Mouse (Mus musculus) CH12.LX (cell line): ENCODE data around the gene Smndc1. TPM values are rescaled to one million over a fixed set of nuclear protein-coding genes. Genes with fewer than 3 reads are reported as not detected.
A peak's percentile ranks its signal among the peaks of the same experiment; 100 is the strongest.

Experiments
- DNase-seq: peaks from one replicate; pipeline ENCODE4 v3.0.0-alpha.2; 2013; ENCODE audit errors: extremely low read depth
- H3K27ac ChIP-seq: 2 replicates; pipeline ENCODE4 v1.5.1; 2012; ENCODE audit warnings: low read depth, mild to moderate bottlenecking, control low read depth, moderate library complexity; ENCODE audit not compliant: insufficient read depth
- H3K27me3 ChIP-seq: replicated peaks from 2 replicates; pipeline ENCODE3; 2012; ENCODE audit warnings: inconsistent platforms
- H3K36me3 ChIP-seq, 2 experiments: replicated peaks in 1 of 2; 2 replicates each; pipeline versions ENCODE3 to v1.6.1; 2012; ENCODE audit warnings: inconsistent platforms in 1 of 2, low read length in 1 of 2, mild to moderate bottlenecking in 1 of 2, mixed read lengths in 1 of 2, moderate library complexity in 1 of 2; ENCODE audit not compliant: control insufficient read depth in 1 of 2, insufficient read depth in 1 of 2
- H3K4me1 ChIP-seq, 2 experiments: 2 replicates each; pipeline ENCODE4 v1.6.1; 2012; ENCODE audit warnings: inconsistent platforms in 1 of 2, moderate library complexity in 1 of 2; ENCODE audit not compliant: insufficient read depth in 2 of 2, control insufficient read depth in 1 of 2
- H3K4me2 ChIP-seq: 2 replicates; pipeline ENCODE4 v1.6.1; 2012; ENCODE audit warnings: low read depth, mild to moderate bottlenecking, control low read depth; ENCODE audit not compliant: poor library complexity, insufficient read depth, severe bottlenecking
- H3K4me3 ChIP-seq, 3 experiments: fragments of 150-350 bp in 1 of 3; sonication (generic) in 1 of 3; replicated peaks in 1 of 3; 2 replicates each; pipeline versions ENCODE3 to v1.5.1; 2011 to 2012; ENCODE audit warnings: low read depth in 2 of 3, low read length in 2 of 3, mild to moderate bottlenecking in 2 of 3, moderate library complexity in 2 of 3, control low read depth in 1 of 3, improper control_type of control experiment in 1 of 3, inconsistent platforms in 1 of 3, mixed read lengths in 1 of 3; ENCODE audit not compliant: poor library complexity in 1 of 3
- H3K79me2 ChIP-seq: replicated peaks from 2 replicates; pipeline ENCODE4 v1.6.1; 2012; ENCODE audit warnings: mild to moderate bottlenecking, moderate library complexity; ENCODE audit not compliant: control insufficient read depth, poor library complexity, insufficient read depth, severe bottlenecking; ENCODE audit errors: extremely low read depth
- H3K9ac ChIP-seq: 2 replicates; pipeline ENCODE4 v1.6.1; 2012; ENCODE audit warnings: low read depth, mild to moderate bottlenecking, control low read depth, moderate library complexity; ENCODE audit not compliant: insufficient read depth
- H3K9me3 ChIP-seq: replicated peaks from 2 replicates; pipeline ENCODE3; 2012; ENCODE audit warnings: low read length, inconsistent platforms, mixed read lengths
- BHLHE40 ChIP-seq: IDR thresholded peaks from 2 replicates; pipeline ENCODE4 v1.6.1; 2011; ENCODE audit warnings: mild to moderate bottlenecking, low read depth, low read length, improper control_type of control experiment
- CHD1 ChIP-seq: IDR thresholded peaks from 2 replicates; pipeline ENCODE4 v1.6.1; 2012; ENCODE audit warnings: low read depth, low read length, improper control_type of control experiment, inconsistent platforms
- CTCF ChIP-seq, 2 experiments: IDR thresholded peaks in 1 of 2; conservative IDR thresholded peaks in 1 of 2; 2 replicates each; pipeline ENCODE4 v1.5.1; 2011 to 2012; ENCODE audit warnings: low read depth in 2 of 2, low read length in 2 of 2, improper control_type of control experiment in 1 of 2, inconsistent platforms in 1 of 2, mild to moderate bottlenecking in 1 of 2, moderate library complexity in 1 of 2
- E2F4 ChIP-seq: IDR thresholded peaks from 2 replicates; pipeline ENCODE4 v1.6.1; 2011; ENCODE audit warnings: low read depth, low read length, improper control_type of control experiment; ENCODE audit not compliant: insufficient replicate concordance
- ELF1 ChIP-seq: IDR thresholded peaks from 2 replicates; pipeline ENCODE4 v1.6.1; 2014; ENCODE audit warnings: low read depth, mild to moderate bottlenecking, inconsistent platforms, low read length, improper control_type of control experiment
- EP300 ChIP-seq: IDR thresholded peaks from 2 replicates; pipeline ENCODE4 v1.6.1; 2011; ENCODE audit warnings: low read length, improper control_type of control experiment
- HCFC1 ChIP-seq: IDR thresholded peaks from 2 replicates; pipeline ENCODE4 v1.6.1; 2012; ENCODE audit warnings: low read depth, mild to moderate bottlenecking, inconsistent platforms, low read length, improper control_type of control experiment
- IRF4 ChIP-seq: IDR thresholded peaks from 2 replicates; pipeline ENCODE4 v1.6.1; 2014; ENCODE audit warnings: low read depth, mild to moderate bottlenecking, inconsistent platforms, low read length, improper control_type of control experiment
- JUND ChIP-seq: conservative IDR thresholded peaks from 2 replicates; pipeline ENCODE4 v1.6.1; 2011; ENCODE audit warnings: low read depth, low read length, improper control_type of control experiment
- KAT2A ChIP-seq: IDR thresholded peaks from 2 replicates; pipeline ENCODE4 v1.6.1; 2012; ENCODE audit warnings: low read length, improper control_type of control experiment, inconsistent platforms; ENCODE audit not compliant: insufficient replicate concordance
- MAFK ChIP-seq: IDR thresholded peaks from 2 replicates; pipeline ENCODE4 v1.6.1; 2011; ENCODE audit warnings: low read length, improper control_type of control experiment; ENCODE audit not compliant: insufficient replicate concordance
- MAX ChIP-seq: IDR thresholded peaks from 2 replicates; pipeline ENCODE4 v1.6.1; 2011; ENCODE audit warnings: low read length, improper control_type of control experiment
- MAZ ChIP-seq: IDR thresholded peaks from 2 replicates; pipeline ENCODE4 v1.6.1; 2012; ENCODE audit warnings: low read depth, mild to moderate bottlenecking, inconsistent platforms, low read length, improper control_type of control experiment, moderate library complexity
- MEF2A ChIP-seq: IDR thresholded peaks from 2 replicates; pipeline ENCODE4 v1.6.1; 2014; ENCODE audit warnings: low read depth, mild to moderate bottlenecking, inconsistent platforms, low read length, improper control_type of control experiment, borderline replicate concordance
- MYC ChIP-seq: IDR thresholded peaks from 2 replicates; pipeline ENCODE4 v1.6.1; 2011; ENCODE audit warnings: low read depth, mild to moderate bottlenecking, improper control_type of control experiment, low read length
- NELFE ChIP-seq: IDR thresholded peaks from 2 replicates; pipeline ENCODE4 v1.6.1; 2011; ENCODE audit warnings: low read depth, low read length, improper control_type of control experiment
- NRF1 ChIP-seq: IDR thresholded peaks from 2 replicates; pipeline ENCODE4 v1.6.1; 2014; ENCODE audit warnings: low read depth, mild to moderate bottlenecking, inconsistent platforms, low read length, improper control_type of control experiment, moderate library complexity
- POLR2A ChIP-seq: IDR thresholded peaks from 2 replicates; pipeline ENCODE4 v1.6.1; 2011; ENCODE audit warnings: low read depth, mild to moderate bottlenecking, improper control_type of control experiment, low read length
- RCOR1 ChIP-seq: conservative IDR thresholded peaks from 2 replicates; pipeline ENCODE4 v1.6.1; 2012; ENCODE audit warnings: low read depth, mild to moderate bottlenecking, inconsistent platforms, low read length, improper control_type of control experiment
- SIN3A ChIP-seq: IDR thresholded peaks from 2 replicates; pipeline ENCODE4 v1.6.1; 2012; ENCODE audit warnings: low read length, improper control_type of control experiment, inconsistent platforms
- SMC3 ChIP-seq: IDR thresholded peaks from 2 replicates; pipeline ENCODE4 v1.6.1; 2011; ENCODE audit warnings: low read depth, low read length, improper control_type of control experiment
- TBP ChIP-seq: conservative IDR thresholded peaks from 2 replicates; pipeline ENCODE4 v1.6.1; 2011; ENCODE audit warnings: low read depth, low read length, improper control_type of control experiment
- TCF12 ChIP-seq: IDR thresholded peaks from 2 replicates; pipeline ENCODE4 v1.6.1; 2014; ENCODE audit warnings: low read depth, mild to moderate bottlenecking, inconsistent platforms, low read length, improper control_type of control experiment
- UBTF ChIP-seq: IDR thresholded peaks from 2 replicates; pipeline ENCODE4 v1.6.1; 2012; ENCODE audit warnings: low read depth, mild to moderate bottlenecking, inconsistent platforms, low read length, improper control_type of control experiment, moderate library complexity
- ZMIZ1 ChIP-seq: IDR thresholded peaks from 2 replicates; pipeline ENCODE4 v1.6.1; 2012; ENCODE audit warnings: low read depth, mild to moderate bottlenecking, inconsistent platforms, low read length, improper control_type of control experiment
- ZNF384 ChIP-seq: IDR thresholded peaks from 2 replicates; pipeline ENCODE4 v1.6.1; 2012; ENCODE audit warnings: low read depth, low read length, improper control_type of control experiment, inconsistent platforms
- dilution Hi-C: fragments of 300-500 bp; cut with MboI; formaldehyde crosslinking; loops from 2 replicates; pipeline ENCODE4 v1.14.3; 2020; ENCODE audit warnings: low sequenced_read_pairs; ENCODE audit not compliant: extremely low pct_unique_long_range_greater_than_20kb, extremely low pct_ligation_motif_present
- in situ Hi-C: fragments of 300-500 bp; cut with MboI; formaldehyde crosslinking; loops from 3 replicates; pipeline ENCODE4 v1.14.3; 2019; ENCODE audit warnings: low sequenced_read_pairs, low pct_ligation_motif_present, low pct_unique_long_range_greater_than_20kb, mixed read lengths
- polyA plus RNA-seq: library from polyadenylated mRNA; unstranded; fragments of >175 nt; gene quantifications from 2 replicates; pipeline ENCODE4 v1.2.1, GENCODE M21; 2012; ENCODE audit warnings: low read depth; ENCODE audit not compliant: insufficient read length
- total RNA-seq, 2 experiments: library from RNA; depleted of rRNA; stranded (reverse); fragments of 300-350 nt in 1 of 2; fragments of >200 nt in 1 of 2; gene quantifications; 2 replicates each; pipeline ENCODE4 v1.2.3; 2012 to 2014

Smndc1 gene
- total and polyA plus RNA-seq, 3 experiments = 20.5 to 96.6 (median 41.3) TPM

DNA sequence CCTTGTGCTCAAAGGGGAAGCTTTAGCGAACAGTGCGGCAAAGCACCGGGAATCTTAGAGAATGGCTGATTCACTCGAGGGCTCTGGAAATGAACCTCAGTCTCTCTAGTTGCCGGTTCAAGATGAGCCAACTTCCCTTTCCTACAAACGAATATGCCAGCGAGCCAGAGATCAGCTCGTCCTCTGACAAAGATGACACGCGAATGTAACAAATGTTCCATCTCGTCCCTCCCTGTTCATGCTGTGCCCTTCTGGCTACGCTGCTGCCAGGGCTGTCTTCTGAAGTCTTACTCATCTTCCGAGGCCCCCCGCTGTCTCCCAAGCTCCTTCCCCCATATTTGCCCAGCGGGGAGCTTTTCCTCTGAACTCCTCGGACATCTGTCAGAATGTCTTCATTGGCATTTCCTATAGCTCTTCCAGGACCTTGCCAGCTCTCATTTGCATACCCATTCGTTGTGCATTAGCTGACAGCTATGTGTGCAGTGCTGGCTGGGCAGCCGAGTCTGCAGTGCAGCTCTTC, 14.5 kb upstream of the Smndc1 start:
- H3K27ac ChIP-seq = peak overlapping the region; percentile 98
- H3K36me3 ChIP-seq = peaks cover 0 to 15% of the 10 kb centered on the region in 2 experiments
- peak overlapping the region; percentile 52 for H3K4me2 ChIP-seq
- H3K4me3 ChIP-seq = peak overlapping the region in 2 of 3 experiments; percentile 20 to 22
- peak; percentile 71; the same call in 1 of the 2 replicates for TF ChIP-seq IRF4
- TF ChIP-seq UBTF = no peak; the same call in 1 of the 2 replicates
- no peak for TF ChIP-seq NELFE
- TF ChIP-seq HCFC1 = no peak
- no peak for TF ChIP-seq KAT2A
- no peak for TF ChIP-seq NRF1
- TF ChIP-seq ELF1 = 0 out of 2 replicates have a peak, but pooled peaks have one; percentile 4
- no peak for TF ChIP-seq E2F4
- TF ChIP-seq JUND = no peak
- no peak for TF ChIP-seq CTCF (conservative IDR thresholded peaks at IDR 0.05 in 1 of 2, IDR thresholded peaks at IDR 0.05 in 1 of 2; ENCODE audit: low read depth in 2 of 2, low read length in 2 of 2)
- no peak for TF ChIP-seq SIN3A
- TF ChIP-seq TCF12 = 0 out of 2 replicates have a peak, but pooled peaks have one; percentile 4
- no peak for TF ChIP-seq MAZ
- TF ChIP-seq BHLHE40 = peak; percentile 37
- no peak for TF ChIP-seq CHD1
- no peak for TF ChIP-seq SMC3
- TF ChIP-seq TBP = no peak
- TF ChIP-seq POLR2A = peak; percentile 56
- TF ChIP-seq EP300 = no peak; the same call in 1 of the 2 replicates
- TF ChIP-seq MEF2A = no peak; the same call in 1 of the 2 replicates
- no peak for TF ChIP-seq ZNF384
- TF ChIP-seq MAX = no peak; the same call in 1 of the 2 replicates
- TF ChIP-seq RCOR1 = no peak
- TF ChIP-seq MAFK = no peak
- TF ChIP-seq MYC = no peak
- TF ChIP-seq ZMIZ1 = peak; percentile 6; the same call in 1 of the 2 replicates
- TF ChIP-seq, all 38 proteins: peak for 6
- dilution Hi-C loops = no loop called here
- H3K9ac ChIP-seq = peak overlapping the region; percentile 49
- H3K27me3 ChIP-seq = no peaks in the 10 kb centered on the region
- in situ Hi-C loops = no loop called here
- peaks cover 35 to 76% of the 10 kb centered on the region in 2 experiments for H3K4me1 ChIP-seq
- DNase-seq = peak; percentile 88
- H3K9me3 ChIP-seq = no peaks in the 10 kb centered on the region
- H3K79me2 ChIP-seq = no peaks in the 10 kb centered on the region
